Mouse (Mus musculus): Measurements from ENCODE around the gene Abca3. TPM values are rescaled to one million over a fixed set of nuclear protein-coding genes. Genes with fewer than 3 reads are reported as not detected.
"Not testable (repeated sequence)": the region's sequence is repeated elsewhere in the genome, so short reads cannot be mapped to it uniquely, and the experiment has no call there.

Abca3 gene
- total RNA-seq, 1 experiment from 2014 or later = 29.2 TPM

DNA sequence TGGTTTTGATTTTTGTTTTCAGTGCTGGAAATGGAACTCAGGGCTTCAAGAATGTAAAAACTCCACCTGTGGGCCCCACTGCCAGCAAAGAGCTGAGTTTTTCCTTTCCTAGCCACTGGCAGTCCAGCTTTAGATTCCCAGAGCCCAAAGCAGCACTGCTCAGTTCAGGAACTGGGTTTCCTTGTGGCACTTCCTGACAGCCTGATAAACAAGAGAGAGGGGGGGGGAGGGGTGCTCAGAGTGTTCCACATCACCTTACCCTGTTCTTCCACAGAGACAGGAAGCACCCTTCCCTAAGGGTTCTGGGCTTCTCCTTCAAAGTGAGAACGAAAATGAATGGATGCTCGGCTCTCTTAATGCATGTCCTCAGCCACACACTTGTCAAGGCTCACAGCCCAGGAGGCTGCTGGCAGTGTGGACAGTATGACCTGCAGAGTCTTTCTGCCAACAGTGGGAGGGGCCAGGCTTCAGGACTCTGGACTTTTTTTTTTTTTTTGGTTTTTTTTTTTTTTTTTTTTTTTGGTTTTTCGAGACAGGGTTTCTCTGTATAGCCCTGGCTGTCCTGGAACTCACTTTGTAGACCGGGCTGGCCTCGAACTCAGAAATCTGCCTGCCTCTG, 23.5 kb downstream of the Abca3 start:
- no peak for ATAC-seq (replicated peaks; ENCODE audit: insufficient number of reproducible peaks, low FRiP score, low TSS enrichment, poor library complexity, severe bottlenecking)

DNA sequence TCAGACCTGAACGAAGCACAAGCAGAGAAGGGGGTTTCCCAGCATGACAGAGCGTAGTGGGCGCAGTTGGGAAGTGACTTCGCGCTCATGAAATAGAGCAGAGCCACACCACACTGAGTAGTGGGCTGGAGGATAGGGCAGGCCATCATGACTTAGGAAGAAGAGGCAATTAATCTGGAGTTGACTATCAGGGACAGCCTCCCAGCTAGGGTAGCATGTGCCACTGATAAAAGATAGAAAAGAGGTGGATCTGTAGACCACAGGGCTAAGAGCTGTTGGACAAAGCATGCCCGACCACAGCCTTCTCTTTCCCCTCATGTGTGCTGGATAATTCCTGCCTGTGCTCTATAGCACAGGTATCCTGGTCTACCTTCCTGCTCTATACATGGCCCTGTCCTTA, 24.1 kb downstream of the Abca3 start:
- no peak for ATAC-seq (replicated peaks; ENCODE audit: insufficient number of reproducible peaks, low FRiP score, low TSS enrichment, poor library complexity, severe bottlenecking)

DNA sequence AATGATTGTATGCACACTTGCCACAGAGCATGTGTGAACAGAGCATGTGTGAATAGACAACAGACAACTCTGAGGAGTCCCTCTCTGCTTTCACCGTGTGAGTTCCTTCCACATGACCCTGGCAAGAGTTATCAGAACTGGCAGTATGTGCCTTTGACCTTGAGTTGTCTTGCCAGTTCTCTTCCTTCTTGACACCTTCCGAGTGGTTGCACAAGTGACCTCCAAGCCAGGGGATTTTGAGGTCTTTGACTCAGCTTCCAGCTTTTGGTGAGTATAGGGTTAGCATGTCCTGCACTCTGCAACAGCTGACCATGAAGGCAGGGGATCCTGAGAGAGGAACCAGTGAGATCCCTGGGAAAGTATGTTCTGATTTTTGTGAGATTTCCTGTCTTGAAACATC, 26.7 kb downstream of the Abca3 start:
- ATAC-seq (replicated peaks; ENCODE audit: insufficient number of reproducible peaks, low FRiP score, low TSS enrichment, poor library complexity, severe bottlenecking) = no peak

DNA sequence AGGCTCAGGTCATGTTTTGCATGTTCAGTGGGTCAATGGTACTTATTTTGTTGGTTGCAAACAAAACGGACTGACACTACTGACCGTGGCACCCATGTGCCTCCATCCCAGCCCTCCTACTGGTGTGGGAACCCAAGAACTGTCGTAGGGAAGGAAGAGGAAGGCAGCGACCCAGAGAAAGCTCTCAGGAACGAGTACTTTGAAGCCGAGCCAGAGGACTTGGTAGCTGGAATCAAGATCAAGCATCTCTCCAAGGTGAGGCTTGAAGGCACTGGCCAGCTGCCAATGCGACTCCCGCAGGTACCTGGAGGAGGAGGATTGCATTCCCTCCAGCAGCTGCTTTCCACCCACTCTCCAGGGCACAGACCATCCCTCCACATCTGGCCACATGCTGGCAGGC, 32.0 kb downstream of the Abca3 start:
- ATAC-seq (replicated peaks; ENCODE audit: insufficient number of reproducible peaks, low FRiP score, low TSS enrichment, poor library complexity, severe bottlenecking) = no peak

DNA sequence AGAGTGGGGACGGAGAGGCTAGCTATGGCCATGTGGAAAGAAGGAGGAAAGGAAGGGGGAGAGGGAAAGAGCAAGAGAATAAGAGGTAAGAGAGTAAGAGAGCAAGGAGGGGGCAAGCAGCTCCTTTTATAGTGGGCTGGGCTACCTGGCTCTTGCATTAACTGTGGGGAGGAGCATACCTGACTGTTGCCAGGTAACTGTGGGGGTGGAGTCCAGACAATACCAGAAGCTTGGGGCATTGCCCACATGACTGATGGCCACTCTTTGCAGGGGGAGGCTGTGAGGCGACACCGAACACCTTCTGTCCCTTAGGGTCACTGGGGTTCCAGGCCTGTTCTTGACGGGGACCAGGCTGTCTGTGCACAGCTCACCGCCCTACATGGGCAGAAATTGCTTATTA, 37.0 kb downstream of the Abca3 start:
- ATAC-seq (replicated peaks; ENCODE audit: insufficient number of reproducible peaks, low FRiP score, low TSS enrichment, poor library complexity, severe bottlenecking) = no peak

DNA sequence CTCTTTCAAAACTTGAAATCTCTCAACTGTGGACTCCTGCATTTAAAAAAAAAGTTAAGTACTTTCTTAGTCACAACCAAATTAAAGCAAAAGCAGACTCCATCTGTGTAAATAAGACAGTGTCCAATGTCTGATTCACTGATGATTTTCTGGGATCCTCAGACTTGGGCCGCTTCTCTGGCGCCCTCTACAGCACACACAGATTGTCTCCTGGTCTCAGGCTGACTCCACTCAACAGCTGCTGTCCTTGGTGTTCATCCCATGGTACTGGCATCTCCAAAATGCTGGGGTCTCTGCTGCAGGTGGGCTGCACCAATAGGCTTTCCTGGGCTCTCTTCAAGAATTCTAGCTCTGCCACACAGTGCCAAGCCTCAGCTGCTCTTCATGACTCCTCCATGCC, 38.1 kb downstream of the Abca3 start:
- ATAC-seq (replicated peaks; ENCODE audit: insufficient number of reproducible peaks, low FRiP score, low TSS enrichment, poor library complexity, severe bottlenecking) = no peak

DNA sequence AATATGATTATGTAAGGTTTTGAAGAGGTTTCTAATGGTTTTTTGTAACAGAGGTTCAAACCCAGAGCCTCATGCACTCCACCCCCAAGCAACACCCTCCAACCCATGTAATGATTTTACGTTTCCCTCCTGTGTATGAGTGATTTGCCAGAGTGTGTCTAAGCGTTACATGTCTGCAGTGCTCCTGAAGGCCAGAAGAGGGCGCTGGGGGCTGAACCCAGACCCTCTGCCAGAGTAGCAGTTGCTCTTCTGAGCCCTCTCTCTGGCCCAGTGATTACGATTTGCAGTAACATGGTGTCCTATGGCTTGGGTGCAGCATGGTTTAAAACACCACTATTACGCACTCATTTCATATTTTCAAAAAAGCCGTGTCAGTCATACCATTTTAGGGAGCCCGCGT, 39.4 kb downstream of the Abca3 start:
- no peak for ATAC-seq (replicated peaks; ENCODE audit: insufficient number of reproducible peaks, low FRiP score, low TSS enrichment, poor library complexity, severe bottlenecking)

DNA sequence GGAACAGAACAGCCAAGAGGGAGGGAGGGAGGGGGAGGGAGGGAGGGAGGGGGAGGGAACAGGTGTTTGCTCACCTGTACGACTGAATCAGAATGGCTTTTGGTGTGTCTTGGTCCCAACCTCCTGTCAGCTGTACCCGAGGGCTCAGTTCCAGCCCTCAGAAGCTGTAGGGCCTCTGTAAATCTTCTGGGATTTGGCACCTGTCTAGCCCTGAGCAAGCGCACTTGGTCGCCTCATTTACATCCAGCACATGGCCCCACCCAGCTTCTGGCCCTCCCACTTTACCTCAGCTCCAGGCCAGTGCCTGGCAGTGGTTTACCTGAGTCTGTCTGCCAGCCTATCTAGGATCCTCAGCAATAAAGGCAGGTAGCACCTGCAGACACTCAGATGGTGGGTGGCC, 41.8 kb downstream of the Abca3 start:
- no peak for ATAC-seq (replicated peaks; ENCODE audit: insufficient number of reproducible peaks, low FRiP score, low TSS enrichment, poor library complexity, severe bottlenecking)

DNA sequence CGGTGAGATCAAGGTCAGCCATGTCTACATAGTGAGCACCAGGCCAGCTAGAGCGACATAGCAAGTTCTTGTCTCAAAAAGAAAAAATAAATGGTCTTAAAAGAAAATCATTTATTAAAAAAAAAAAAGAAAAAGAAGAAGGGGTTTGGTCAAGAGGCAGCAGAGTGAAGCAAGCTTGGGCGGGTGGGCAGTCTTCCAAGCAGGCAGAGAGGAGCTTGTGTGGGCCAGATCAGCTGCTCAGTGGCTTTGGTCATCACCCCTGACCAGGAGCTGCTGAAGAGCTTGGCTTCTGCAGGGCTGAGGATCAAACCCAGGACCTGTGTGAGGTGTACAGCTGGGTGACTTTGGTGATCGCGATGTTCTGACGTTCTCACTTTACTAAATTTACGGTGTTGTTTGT, 42.7 kb downstream of the Abca3 start:
- ATAC-seq (replicated peaks; ENCODE audit: insufficient number of reproducible peaks, low FRiP score, low TSS enrichment, poor library complexity, severe bottlenecking) = no peak

DNA sequence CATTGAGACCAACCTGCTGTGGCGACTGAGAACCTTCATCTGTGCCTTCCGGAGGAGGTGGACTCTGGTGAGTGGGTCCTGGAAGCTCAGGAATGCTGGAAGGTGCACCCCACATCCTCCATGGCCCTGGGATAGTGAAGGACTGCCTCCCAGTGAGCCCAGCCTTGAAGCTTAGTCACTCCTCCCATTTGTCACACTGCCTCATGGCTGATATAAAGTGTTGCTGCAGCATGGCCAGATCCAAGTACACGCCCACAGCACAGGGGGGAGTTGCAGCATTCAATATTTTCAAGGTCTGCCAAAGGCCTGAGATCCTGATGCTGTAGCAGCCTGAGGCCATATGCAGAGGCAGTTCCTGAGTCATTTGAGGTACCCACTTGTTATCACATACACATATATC, 50.6 kb downstream of the Abca3 start:
- ATAC-seq (replicated peaks; ENCODE audit: insufficient number of reproducible peaks, low FRiP score, low TSS enrichment, poor library complexity, severe bottlenecking) = no peak

DNA sequence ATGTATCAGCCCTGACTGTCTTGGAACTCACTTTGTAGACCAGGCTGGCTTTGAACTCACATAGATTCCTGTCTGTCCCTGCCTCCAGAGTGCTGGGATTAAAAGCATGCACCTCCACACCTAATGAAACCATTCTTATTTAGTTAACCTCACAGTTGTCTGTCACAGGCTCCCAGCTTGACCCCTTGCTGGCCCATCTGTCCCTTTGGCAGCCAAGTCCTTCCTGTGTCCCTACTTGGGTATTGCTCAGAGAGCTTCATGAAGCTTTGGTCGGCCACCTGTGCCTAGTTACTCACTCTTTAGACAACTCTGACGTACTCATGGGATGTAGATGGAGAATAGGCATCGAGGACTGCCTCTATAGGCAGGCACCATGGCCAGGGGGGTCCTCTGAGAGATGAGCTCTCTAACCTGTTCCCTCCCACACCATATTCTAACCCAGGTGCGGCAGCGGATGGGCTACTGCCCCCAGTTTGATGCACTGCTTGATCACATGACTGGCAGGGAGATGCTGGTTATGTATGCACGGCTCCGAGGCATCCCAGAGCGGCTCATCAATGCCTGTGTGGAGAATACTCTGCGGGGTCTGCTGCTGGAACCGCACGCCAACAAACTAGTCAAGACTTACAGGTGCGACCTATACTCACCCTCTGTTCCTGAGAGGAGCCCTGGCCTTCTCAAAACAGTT, 55.5 kb downstream of the Abca3 start:
- no peak for ATAC-seq (replicated peaks; ENCODE audit: insufficient number of reproducible peaks, low FRiP score, low TSS enrichment, poor library complexity, severe bottlenecking)

DNA sequence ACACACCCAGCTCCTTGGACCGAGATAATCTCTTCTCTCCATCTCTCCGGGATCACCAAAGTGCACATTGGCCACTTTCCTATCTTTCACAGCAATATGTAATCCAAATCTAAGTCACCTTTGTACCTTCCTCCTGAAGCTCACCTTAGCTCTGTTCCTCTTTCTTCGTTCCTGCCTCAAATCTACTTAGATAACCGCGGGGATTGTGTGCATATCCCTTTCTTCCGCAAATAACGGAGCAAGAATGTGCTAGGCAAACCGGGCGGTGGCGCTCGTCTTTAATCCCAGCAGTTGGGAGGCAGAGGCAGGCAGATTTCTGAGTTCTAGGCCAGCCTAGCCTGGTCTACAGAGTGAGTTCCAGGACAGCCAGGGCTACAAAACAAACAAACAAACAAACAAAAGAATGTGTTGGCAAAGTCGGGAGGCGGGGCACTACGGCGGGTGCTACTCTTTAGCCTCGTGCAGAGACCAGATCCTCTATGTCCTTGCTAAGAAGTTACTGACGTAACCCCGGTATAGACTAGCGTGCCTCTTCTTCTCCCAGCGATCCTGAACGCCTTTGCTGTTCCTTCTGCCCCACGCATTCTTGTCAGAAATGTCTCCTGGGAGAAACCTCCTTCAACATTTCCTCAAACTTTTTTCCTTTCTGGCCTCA, 61.9 kb downstream of the Abca3 start:
- no peak for ATAC-seq (replicated peaks; ENCODE audit: insufficient number of reproducible peaks, low FRiP score, low TSS enrichment, poor library complexity, severe bottlenecking)

DNA sequence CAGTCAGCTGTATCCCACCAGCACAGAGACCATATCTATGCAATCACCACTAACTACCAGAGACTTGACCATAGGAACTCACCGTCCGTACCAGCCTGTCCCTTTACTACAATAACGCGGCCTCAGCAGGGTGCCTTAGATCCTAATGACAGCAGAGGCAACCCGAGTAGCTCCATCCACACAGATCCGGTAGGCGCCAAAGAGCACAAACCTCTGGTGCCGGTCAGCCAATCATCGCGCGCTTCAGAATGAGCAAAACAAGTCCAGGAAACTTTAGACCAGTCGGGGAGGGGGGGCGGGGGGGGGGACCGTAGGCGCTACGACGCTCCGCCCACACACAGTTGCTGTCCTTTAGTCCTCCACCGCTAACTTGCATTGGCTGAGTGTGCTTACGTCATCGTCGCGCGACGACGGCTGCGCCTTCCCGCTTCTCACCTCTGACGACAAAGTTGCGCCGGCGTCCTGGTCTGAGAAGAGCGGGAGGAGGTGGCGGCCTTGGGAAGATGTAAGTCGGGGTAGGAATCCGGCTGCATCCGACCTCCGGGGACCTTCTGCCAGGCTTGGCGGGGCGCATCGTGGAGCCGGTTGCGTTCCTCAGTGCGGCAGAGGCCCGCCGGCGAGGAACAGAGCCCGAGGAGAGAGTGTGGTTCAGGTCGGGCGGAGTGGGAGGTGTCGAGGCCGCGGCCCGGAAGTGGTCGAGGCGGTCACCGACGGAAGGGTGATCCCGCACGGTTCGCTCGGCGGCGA, 62.7 kb downstream of the Abca3 start, which contains the start of gene Rnps1:
Gene Rnps1, plus strand, starts transcription at position 336 of the 747 bp plus-strand sequence.
- ATAC-seq (replicated peaks; ENCODE audit: insufficient number of reproducible peaks, low FRiP score, low TSS enrichment, poor library complexity, severe bottlenecking) = peak; percentile 89

DNA sequence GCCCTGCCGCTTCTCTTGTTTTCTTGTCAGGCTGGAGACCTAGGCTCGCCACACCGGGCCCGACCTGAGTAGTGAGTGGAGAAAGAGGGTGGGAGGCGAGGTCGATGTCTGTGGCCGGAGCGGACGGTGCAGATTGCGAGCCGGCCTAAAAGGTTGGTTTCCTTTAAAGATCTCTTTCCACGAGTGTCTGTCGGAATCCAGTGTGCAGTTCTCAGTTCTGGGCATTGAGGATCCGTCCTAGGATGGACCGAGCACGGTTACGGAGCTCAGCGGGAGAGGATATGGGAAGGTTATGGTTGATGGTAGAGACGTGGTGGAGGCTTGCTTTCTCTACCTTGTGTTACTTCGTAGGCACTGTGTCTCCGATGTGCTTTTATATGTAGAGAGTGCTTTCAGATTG, 63.3 kb downstream of the Abca3 start:
- ATAC-seq (replicated peaks; ENCODE audit: insufficient number of reproducible peaks, low FRiP score, low TSS enrichment, poor library complexity, severe bottlenecking) = peak; percentile 3; the same call in 1 of the 2 replicates

DNA sequence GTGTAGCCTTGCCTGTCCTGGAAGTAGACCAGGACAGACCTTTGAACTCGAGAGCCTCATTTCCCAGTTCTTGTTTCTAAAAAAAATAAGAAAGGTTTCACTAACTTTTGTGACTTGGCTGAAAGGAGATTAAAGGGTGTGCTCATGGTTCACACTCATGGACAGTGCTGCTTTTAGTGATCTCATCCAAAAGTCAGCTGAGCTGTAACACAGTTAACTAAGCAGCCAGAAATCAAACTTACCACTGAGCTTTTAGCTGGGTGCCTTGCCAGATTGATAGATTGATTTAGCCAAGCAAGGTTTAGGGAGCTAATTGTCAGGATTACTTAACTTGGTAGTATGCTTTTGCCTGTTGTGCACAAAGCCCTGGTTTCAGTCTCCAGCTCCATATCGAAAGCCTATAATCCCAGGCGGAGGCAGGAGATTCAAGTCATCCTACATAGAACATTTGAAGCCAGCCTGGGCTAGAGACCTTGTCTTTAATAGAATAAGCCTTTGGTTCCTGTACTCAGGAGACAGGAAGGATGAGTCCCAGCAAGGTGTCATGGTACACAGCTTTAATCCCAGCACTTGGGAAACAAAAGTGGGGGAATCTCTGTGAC, 64.4 kb downstream of the Abca3 start:
- ATAC-seq (replicated peaks; ENCODE audit: insufficient number of reproducible peaks, low FRiP score, low TSS enrichment, poor library complexity, severe bottlenecking) = no peak

DNA sequence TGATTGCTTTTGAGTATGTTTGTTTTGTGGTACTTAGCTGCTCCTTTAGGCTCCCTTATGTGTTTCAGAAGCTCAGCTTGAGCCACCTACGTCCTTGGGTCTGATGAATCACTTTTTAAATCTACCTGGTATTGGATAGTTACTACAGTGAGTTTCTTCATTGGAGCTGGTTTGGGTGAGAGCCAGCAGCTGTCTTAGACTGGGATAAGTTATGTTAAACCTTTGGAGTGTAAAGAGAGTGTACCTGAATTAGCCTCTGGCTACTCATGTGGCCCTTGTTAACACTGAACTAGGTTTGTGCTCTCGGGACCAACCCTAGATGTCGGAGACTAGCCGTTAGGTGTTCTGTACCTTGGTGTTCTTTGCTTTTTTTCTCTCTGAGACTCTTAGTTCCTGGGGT, 71.4 kb downstream of the Abca3 start:
- no peak for ATAC-seq (replicated peaks; ENCODE audit: insufficient number of reproducible peaks, low FRiP score, low TSS enrichment, poor library complexity, severe bottlenecking)

DNA sequence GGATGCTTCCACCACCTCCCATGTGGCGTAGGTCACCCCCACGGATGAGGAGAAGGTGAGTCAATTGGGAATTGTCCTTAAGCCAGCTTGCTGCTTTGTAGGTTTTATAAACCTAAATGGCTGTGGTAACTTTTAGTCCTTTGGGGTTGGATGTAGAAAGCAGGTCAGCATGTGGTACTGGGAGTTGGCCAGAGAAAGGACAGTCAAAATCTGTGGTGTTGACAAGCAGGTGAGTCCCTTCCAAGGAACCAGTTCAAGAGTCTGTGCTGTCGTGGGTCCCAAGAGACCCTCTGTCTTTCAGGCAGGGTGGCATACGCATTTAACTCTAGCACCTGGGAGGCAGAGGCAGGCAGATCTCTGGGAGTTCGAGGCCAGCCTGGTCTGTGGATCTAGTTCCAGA, 72.7 kb downstream of the Abca3 start:
- no peak for ATAC-seq (replicated peaks; ENCODE audit: insufficient number of reproducible peaks, low FRiP score, low TSS enrichment, poor library complexity, severe bottlenecking)

DNA sequence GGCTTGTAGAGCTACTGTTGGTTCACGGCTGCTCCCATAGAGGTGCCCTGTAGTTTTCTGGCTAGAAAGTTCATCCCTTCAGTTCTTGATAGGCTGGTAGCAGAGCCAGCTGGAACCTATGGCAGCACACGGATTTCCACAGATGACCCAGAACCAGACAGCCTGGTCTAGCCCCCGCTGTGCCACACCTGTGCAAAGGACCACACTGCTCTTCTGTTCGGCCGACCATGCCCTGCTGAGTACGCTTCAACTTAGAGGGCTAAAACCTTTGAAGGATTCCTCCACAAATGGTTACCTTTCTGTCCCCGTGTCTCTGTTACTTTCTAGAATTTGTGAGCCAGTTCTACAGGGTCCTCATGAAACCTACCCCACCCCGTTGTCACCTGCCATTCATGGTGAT, 73.6 kb downstream of the Abca3 start:
- not testable (repeated sequence) for ATAC-seq (replicated peaks; ENCODE audit: insufficient number of reproducible peaks, low FRiP score, low TSS enrichment, poor library complexity, severe bottlenecking)

DNA sequence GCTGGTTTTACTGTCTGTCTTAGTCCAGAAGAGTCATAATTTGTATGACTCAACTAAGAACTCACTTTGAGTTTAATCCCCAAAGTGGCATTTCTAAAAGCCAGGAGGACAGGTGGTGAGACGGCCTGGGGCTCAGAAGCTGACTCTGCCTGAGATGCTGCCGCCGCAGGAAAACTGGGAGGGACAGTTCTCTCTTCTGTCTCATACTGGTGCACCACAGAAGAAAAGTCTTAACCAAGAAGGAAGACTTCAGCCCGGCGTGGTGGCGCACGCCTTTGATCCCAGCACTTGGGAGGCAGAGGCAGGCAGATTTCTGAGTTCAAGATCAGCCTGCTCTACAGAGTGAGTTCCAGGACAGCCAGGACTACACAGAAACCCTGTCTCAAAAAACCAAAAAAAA, 74.2 kb downstream of the Abca3 start:
- ATAC-seq (replicated peaks; ENCODE audit: insufficient number of reproducible peaks, low FRiP score, low TSS enrichment, poor library complexity, severe bottlenecking) = no peak

Data from monocyte, adult 5-6 weeks (primary cell).